Mouse (Mus musculus): ENCODE data around the gene Dyrk1b. TPM values are rescaled to one million over a fixed set of nuclear protein-coding genes. Genes with fewer than 3 reads are reported as not detected.

Dyrk1b gene
- total and polyA plus RNA-seq, 3 experiments: 0.26 to 0.51 (median 0.47) TPM

DNA sequence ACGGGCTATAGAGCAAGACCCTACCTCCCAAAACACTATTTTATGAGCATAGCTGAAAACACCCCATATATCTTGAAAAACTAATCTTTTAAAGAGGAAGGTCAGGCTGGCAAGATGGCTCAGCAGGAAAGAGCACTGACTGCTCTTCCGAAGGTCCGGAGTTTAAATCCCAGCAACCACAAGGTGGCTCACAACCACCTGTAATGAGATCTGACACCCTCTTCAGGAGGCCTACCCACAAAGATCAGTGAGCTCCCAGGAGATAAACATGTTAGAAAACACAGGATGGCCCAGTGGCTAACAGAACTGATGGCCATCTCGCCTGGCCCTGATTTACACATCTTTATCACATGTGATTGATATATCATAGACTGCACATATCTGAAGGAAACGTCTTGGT is 31.5 kb downstream of the Dyrk1b start:
- H3K4me1 ChIP-seq (ENCODE audit: control insufficient read depth in 1 of 2, insufficient read depth in 2 of 2): no peaks in the 10 kb centered on the region
- no peaks in the 10 kb centered on the region for H3K79me2 ChIP-seq (replicated peaks; ENCODE audit: control insufficient read depth, extremely low read depth, insufficient read depth, poor library complexity, severe bottlenecking)
- TF ChIP-seq POLR2AphosphoS2 (IDR thresholded peaks at IDR 0.05; ENCODE audit: low read depth, low read length) (no peak), KAT2A (IDR thresholded peaks at IDR 0.05; ENCODE audit: insufficient replicate concordance, low read length) (no peak), TBP (conservative IDR thresholded peaks at IDR 0.05; ENCODE audit: low read depth, low read length) (no peak), CHD2 (IDR thresholded peaks at IDR 0.05; ENCODE audit: low read length) (no peak), TCF12 (IDR thresholded peaks at IDR 0.05; ENCODE audit: low read depth, low read length) (no peak), ZMIZ1 (IDR thresholded peaks at IDR 0.05; ENCODE audit: low read depth, low read length) (no peak), E2F4 (IDR thresholded peaks at IDR 0.05; ENCODE audit: insufficient replicate concordance, low read depth, low read length) (no peak), MAFK (IDR thresholded peaks at IDR 0.05; ENCODE audit: insufficient replicate concordance, low read length) (no peak), CHD1 (IDR thresholded peaks at IDR 0.05; ENCODE audit: low read depth, low read length) (no peak), EP300 (IDR thresholded peaks at IDR 0.05; ENCODE audit: low read length) (no peak), MXI1 (IDR thresholded peaks at IDR 0.05; ENCODE audit: low read depth, low read length) (no peak), CTCF (conservative IDR thresholded peaks at IDR 0.05 in 1 of 2, IDR thresholded peaks at IDR 0.05 in 1 of 2; ENCODE audit: low read depth in 2 of 2, low read length in 2 of 2) (no peak), ZNF384 (IDR thresholded peaks at IDR 0.05; ENCODE audit: low read depth, low read length) (no peak), SIN3A (IDR thresholded peaks at IDR 0.05; ENCODE audit: low read length) (no peak), HCFC1 (IDR thresholded peaks at IDR 0.05; ENCODE audit: low read depth, low read length) (no peak), ELF1 (IDR thresholded peaks at IDR 0.05; ENCODE audit: low read depth, low read length) (no peak), ZC3H11A (IDR thresholded peaks at IDR 0.05; ENCODE audit: low read depth, low read length) (no peak)
- no peak overlapping the region for H3K4me3 ChIP-seq (replicated peaks in 1 of 3; ENCODE audit: low read depth in 2 of 3, low read length in 2 of 3, poor library complexity in 1 of 3)
- dilution Hi-C loops (cut with MboI; ENCODE audit: extremely low pct_ligation_motif_present, extremely low pct_unique_long_range_greater_than_20kb, low sequenced_read_pairs): no loop called here
- no peaks in the 10 kb centered on the region for H3K36me3 ChIP-seq (replicated peaks in 1 of 2; ENCODE audit: control insufficient read depth in 1 of 2, insufficient read depth in 1 of 2, low read length in 1 of 2)
- H3K4me2 ChIP-seq (ENCODE audit: insufficient read depth, low read depth, poor library complexity, severe bottlenecking): no peak overlapping the region
- H3K27me3 ChIP-seq (replicated peaks): no peaks in the 10 kb centered on the region
- DNase-seq (ENCODE audit: extremely low read depth): no peak
- no peak overlapping the region for H3K9ac ChIP-seq (ENCODE audit: insufficient read depth, low read depth)
- no peak overlapping the region for H3K27ac ChIP-seq (ENCODE audit: insufficient read depth, low read depth)
- in situ Hi-C loops (cut with MboI; ENCODE audit: low pct_ligation_motif_present, low pct_unique_long_range_greater_than_20kb, low sequenced_read_pairs): loop anchor here (10.0 kb wide), 1 partner anchor 66 kb away; no protein-coding TSS in a partner anchor
- H3K9me3 ChIP-seq (replicated peaks; ENCODE audit: low read length): no peaks in the 10 kb centered on the region

- dilution Hi-C loops (cut with MboI; ENCODE audit: extremely low pct_ligation_motif_present, extremely low pct_unique_long_range_greater_than_20kb, low sequenced_read_pairs): no loop called here
- no peak overlapping the region for H3K9ac ChIP-seq (ENCODE audit: insufficient read depth, low read depth)
- H3K4me1 ChIP-seq (ENCODE audit: control insufficient read depth in 1 of 2, insufficient read depth in 2 of 2): peaks cover 0 to 6% of the 10 kb centered on the region in 2 experiments; a peak in 2 of 4 replicates
- no peaks in the 10 kb centered on the region for H3K27me3 ChIP-seq (replicated peaks)
- H3K4me3 ChIP-seq (replicated peaks in 1 of 3; ENCODE audit: low read depth in 2 of 3, low read length in 2 of 3, poor library complexity in 1 of 3): no peak overlapping the region
- H3K79me2 ChIP-seq (replicated peaks; ENCODE audit: control insufficient read depth, extremely low read depth, insufficient read depth, poor library complexity, severe bottlenecking): no peaks in the 10 kb centered on the region
- H3K9me3 ChIP-seq (replicated peaks; ENCODE audit: low read length): no peaks in the 10 kb centered on the region
- in situ Hi-C loops (cut with MboI; ENCODE audit: low pct_ligation_motif_present, low pct_unique_long_range_greater_than_20kb, low sequenced_read_pairs): loop anchor here (10.0 kb wide), 1 partner anchor 69 kb away; no protein-coding TSS in a partner anchor
- no peak overlapping the region for H3K4me2 ChIP-seq (ENCODE audit: insufficient read depth, low read depth, poor library complexity, severe bottlenecking)
- no peaks in the 10 kb centered on the region for H3K36me3 ChIP-seq (replicated peaks in 1 of 2; ENCODE audit: control insufficient read depth in 1 of 2, insufficient read depth in 1 of 2, low read length in 1 of 2)
- no peak overlapping the region for H3K27ac ChIP-seq (ENCODE audit: insufficient read depth, low read depth)
- peak; percentile 59 for DNase-seq (ENCODE audit: extremely low read depth)
- TF ChIP-seq MAX (IDR thresholded peaks at IDR 0.05; ENCODE audit: low read length): 0 out of 2 replicates have a peak, but pooled peaks have one; percentile 51
- TF ChIP-seq USF1 (IDR thresholded peaks at IDR 0.05; ENCODE audit: low read depth, low read length): no peak
- no peak; the same call in 1 of the 2 replicates for TF ChIP-seq NELFE (IDR thresholded peaks at IDR 0.05; ENCODE audit: low read depth, low read length)
- no peak for TF ChIP-seq UBTF (IDR thresholded peaks at IDR 0.05; ENCODE audit: low read depth, low read length)
- TF ChIP-seq SMC3 (IDR thresholded peaks at IDR 0.05; ENCODE audit: low read depth, low read length): peak; percentile 84
- TF ChIP-seq NRF1 (IDR thresholded peaks at IDR 0.05; ENCODE audit: low read depth, low read length): no peak
- peak; percentile 84 for TF ChIP-seq RAD21 (IDR thresholded peaks at IDR 0.05; ENCODE audit: low read depth, low read length)
- no peak for TF ChIP-seq SIN3A (IDR thresholded peaks at IDR 0.05; ENCODE audit: low read length)
- no peak for TF ChIP-seq ZNF384 (IDR thresholded peaks at IDR 0.05; ENCODE audit: low read depth, low read length)
- no peak for TF ChIP-seq TCF12 (IDR thresholded peaks at IDR 0.05; ENCODE audit: low read depth, low read length)
- no peak for TF ChIP-seq PAX5 (IDR thresholded peaks at IDR 0.05; ENCODE audit: low read length)
- no peak for TF ChIP-seq ZMIZ1 (IDR thresholded peaks at IDR 0.05; ENCODE audit: low read depth, low read length)
- peak; percentile 20; the same call in 1 of the 2 replicates for TF ChIP-seq IRF4 (IDR thresholded peaks at IDR 0.05; ENCODE audit: low read depth, low read length)
- no peak for TF ChIP-seq BHLHE40 (IDR thresholded peaks at IDR 0.05; ENCODE audit: low read depth, low read length)
- TF ChIP-seq ZKSCAN1 (IDR thresholded peaks at IDR 0.05; ENCODE audit: borderline replicate concordance, low read depth, low read length): no peak
- no peak for TF ChIP-seq HCFC1 (IDR thresholded peaks at IDR 0.05; ENCODE audit: low read depth, low read length)
- peak; percentile 49; the same call in 1 of the 2 replicates for TF ChIP-seq MXI1 (IDR thresholded peaks at IDR 0.05; ENCODE audit: low read depth, low read length)
- no peak for TF ChIP-seq EP300 (IDR thresholded peaks at IDR 0.05; ENCODE audit: low read length)
- no peak for TF ChIP-seq ZC3H11A (IDR thresholded peaks at IDR 0.05; ENCODE audit: low read depth, low read length)
- TF ChIP-seq CTCF (conservative IDR thresholded peaks at IDR 0.05 in 1 of 2, IDR thresholded peaks at IDR 0.05 in 1 of 2; ENCODE audit: low read depth in 2 of 2, low read length in 2 of 2): peak; percentile 76 to 91
- TF ChIP-seq USF2 (conservative IDR thresholded peaks at IDR 0.05; ENCODE audit: low read depth, low read length): no peak
- no peak for TF ChIP-seq RCOR1 (conservative IDR thresholded peaks at IDR 0.05; ENCODE audit: low read depth, low read length)
- TF ChIP-seq JUND (conservative IDR thresholded peaks at IDR 0.05; ENCODE audit: low read depth, low read length): no peak
- TF ChIP-seq MYC (IDR thresholded peaks at IDR 0.05; ENCODE audit: low read depth, low read length): peak; percentile 50; the same call in 1 of the 2 replicates
- no peak for TF ChIP-seq POLR2A (IDR thresholded peaks at IDR 0.05; ENCODE audit: low read depth, low read length)
Measured at GRCm38 (mm10) chr7:28214142-28214541, 34.9 kb downstream of the Dyrk1b start.
